Mouse (Mus musculus): ENCODE measurements around the gene Tmem136. TPM values are rescaled to one million over a fixed set of nuclear protein-coding genes. Genes with fewer than 3 reads are reported as not detected.

Gene Tmem136
- polyA plus RNA-seq, 1 experiment from 2014 or later: 11.6 TPM

Other genes with a start within 250 kb of the Tmem136 start
- 4.4 and 6.6 TPM in 2 replicates for gene Grik4, start 172.1 kb downstream of the Tmem136 start, polyA plus RNA-seq (2014; fragmentation: Nextera tagmentation; extraction: Ambion mirVana)
- gene Arhgef12, start 9.3 kb downstream of the Tmem136 start, polyA plus RNA-seq (2014; fragmentation: Nextera tagmentation; extraction: Ambion mirVana): 34.8 and 38.6 TPM in 2 replicates
- 0.08 TPM in 1 of 2 replicates, not detected in the other for gene Pou2f3, start 93.8 kb upstream of the Tmem136 start, polyA plus RNA-seq (2014; fragmentation: Nextera tagmentation; extraction: Ambion mirVana)
- 2.3 and 7.9 TPM in 2 replicates for gene Oaf, start 123.3 kb upstream of the Tmem136 start, polyA plus RNA-seq (2014; fragmentation: Nextera tagmentation; extraction: Ambion mirVana)
- gene Trim29, start 194.3 kb upstream of the Tmem136 start, polyA plus RNA-seq (2014; fragmentation: Nextera tagmentation; extraction: Ambion mirVana): not detected in 2 replicates

All from midbrain, embryonic 14.5 days (tissue).